Mouse (Mus musculus): ENCODE results near the gene Gm26741. TPM values are rescaled to one million over a fixed set of nuclear protein-coding genes. Genes with fewer than 3 reads are reported as not detected.

Gm26741 gene
- polyA plus RNA-seq (2012): not detected in 2 replicates

DNA sequence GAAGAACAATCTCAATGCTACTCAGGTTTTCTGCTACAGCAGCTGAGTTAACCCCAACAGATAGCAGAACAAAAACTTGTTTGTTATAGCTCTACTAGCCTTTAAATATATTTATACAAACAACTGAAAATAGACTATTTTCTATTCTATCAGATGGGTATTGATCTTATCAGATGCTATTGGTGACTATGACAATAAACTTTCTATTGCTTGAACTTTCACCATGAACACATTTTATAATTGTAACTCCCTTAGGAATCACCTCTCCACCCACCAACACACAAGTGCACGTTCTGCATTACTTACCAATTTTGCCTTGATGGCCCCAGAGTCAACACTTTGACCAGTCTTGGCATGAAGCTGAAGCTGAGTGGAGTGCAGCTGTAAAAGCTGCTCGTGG lies at the start of gene Gm26741:
Gene Gm26741, plus strand, starts transcription at position 301 of the 400 bp plus-strand sequence.

GRCm38 (mm10) chr10:52381845-52382591 lies 23.5 kb downstream of the Gm26741 start, which contains the start of gene Gopc:
TSS of gene Gopc (minus strand) at chr10:52382124.

GRCm38 (mm10) chr10:52388922-52389430 lies 30.4 kb downstream of the Gm26741 start, which contains the start of gene Nepn:
TSS of gene Nepn (plus strand) at chr10:52388972.

Other genes with a start within 250 kb of the Gm26741 start
- not detected in 2 replicates for gene Ros1, start 163.5 kb upstream of the Gm26741 start, polyA plus RNA-seq (2012)
- 0.06 and 0.12 TPM in 2 replicates for gene Dcbld1, start 125.1 kb upstream of the Gm26741 start, polyA plus RNA-seq (2012)
- gene Gopc, start 23.4 kb downstream of the Gm26741 start, polyA plus RNA-seq (2012): 2.0 and 2.4 TPM in 2 replicates
- gene Nepn, start 30.2 kb downstream of the Gm26741 start, polyA plus RNA-seq (2012): not detected in 2 replicates
- gene Nus1, start 58.8 kb downstream of the Gm26741 start, polyA plus RNA-seq (2012): 18.1 and 18.4 TPM in 2 replicates

Measured in megakaryocyte-erythroid progenitor cell, adult 5 weeks (primary cell).